Mouse (Mus musculus) adrenal gland, adult (tissue): ENCODE measurements around the gene 4930550C14Rik.
A peak's percentile ranks its signal among the peaks of the same experiment; 100 is the strongest.

Experiments used
- DNase-seq, 2 experiments: peaks; one replicate each; pipeline ENCODE4 v3.0.0; 2022 to 2023; ENCODE audit warnings: low spot score in 1 of 2; ENCODE audit not compliant: inconsistent age in 2 of 2

The 4930550C14Rik gene

DNA sequence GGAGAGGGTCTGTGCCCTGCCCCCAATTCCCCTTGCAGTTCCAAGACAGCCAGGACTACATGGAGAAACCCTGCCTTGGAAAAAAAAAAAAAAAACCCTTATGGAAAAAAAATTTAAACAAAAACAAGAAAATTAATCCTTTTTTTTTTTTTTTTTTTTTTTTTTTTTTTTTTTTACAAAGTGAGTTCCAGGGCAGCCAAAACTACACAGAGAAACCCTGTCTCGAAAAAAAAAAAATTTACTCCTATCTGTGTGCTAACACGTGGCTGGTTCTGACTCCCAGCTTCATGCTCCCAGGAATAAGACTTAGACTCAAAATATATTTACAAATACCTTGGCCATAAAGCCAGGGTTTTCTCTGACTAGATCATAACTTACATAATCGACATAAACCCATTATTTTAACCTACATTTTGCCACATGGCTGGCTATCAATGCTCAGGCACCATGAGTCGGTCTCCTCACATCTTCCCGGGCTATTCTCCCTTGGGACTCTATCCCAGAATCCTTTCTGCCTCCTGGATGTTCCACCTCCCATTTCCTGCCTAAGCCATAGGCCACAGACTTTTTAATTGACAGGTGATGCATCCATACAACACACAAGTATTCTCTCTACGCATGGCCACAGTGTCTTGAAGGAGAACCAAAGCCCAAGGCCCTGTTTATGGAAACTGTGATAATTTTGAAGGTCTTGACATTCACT is 2.1 kb downstream of the 4930550C14Rik start:
- peak in 1 of 2 experiments; percentile 29 for DNase-seq

DNA sequence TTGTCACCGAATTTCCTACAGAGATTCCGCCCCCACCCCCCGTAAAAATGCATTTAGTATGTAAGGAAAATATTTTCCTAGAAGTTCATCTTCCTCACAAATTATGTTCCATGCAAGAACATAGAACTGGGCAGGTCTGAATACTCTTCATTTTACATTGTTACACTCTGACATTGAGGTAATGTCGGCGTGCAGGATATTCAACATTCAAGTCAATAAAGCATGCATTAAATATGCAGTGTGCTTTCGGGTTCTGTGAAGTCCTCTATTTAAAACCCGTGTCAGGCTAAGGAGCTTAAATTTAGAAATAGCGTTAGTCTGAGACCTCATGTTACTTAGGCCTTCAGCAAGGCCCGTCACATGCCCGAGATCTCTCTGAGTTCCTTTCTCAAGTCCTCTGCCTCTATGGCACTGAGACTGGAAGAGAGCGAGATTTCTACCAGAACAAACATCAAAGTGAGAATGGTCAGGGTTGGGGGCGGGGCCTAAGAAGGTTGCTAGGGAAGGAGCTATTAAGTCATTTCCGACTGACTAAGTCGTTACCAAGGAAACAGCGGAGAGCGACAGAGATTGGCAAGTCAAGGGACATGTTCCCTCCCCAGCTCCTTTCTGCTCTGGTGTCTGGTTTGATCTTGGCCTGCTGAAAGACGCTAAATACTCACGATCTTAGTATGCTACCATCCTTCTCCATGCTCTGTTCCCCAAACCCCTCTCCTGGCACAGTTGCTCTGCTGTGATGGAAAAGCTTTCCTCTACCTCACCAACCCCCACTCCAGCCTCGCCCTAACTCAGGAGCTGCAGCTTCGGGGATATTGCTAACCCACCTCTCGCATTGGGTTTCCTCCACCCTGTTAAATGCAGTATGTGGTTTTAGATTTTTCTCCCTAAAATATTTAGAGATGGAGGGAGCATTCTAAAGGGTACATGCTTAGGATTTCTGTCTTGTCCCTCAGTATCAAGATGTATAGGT is 2.9 kb downstream of the 4930550C14Rik start:
- DNase-seq, result peak; percentile 87 to 95

DNA sequence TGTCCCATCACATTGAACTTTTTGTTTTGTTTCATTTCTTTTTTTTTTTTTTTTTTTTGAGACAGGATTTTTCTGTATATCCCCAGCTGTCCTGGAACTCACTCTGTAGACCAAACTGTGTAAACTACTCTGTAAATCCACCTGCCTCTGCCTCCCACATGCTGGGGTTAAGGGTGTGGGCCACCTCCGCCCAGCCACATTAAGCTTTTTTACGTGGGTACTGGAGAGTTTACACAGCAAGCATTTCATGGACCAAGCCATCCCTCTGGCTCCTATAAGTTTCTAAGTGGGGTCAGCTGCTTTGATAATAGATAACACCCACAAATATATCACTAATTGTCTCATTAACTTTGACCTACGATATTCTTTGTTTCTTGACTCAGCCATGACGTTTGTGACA is 6.4 kb downstream of the 4930550C14Rik start:
- DNase-seq, result no peak

DNA sequence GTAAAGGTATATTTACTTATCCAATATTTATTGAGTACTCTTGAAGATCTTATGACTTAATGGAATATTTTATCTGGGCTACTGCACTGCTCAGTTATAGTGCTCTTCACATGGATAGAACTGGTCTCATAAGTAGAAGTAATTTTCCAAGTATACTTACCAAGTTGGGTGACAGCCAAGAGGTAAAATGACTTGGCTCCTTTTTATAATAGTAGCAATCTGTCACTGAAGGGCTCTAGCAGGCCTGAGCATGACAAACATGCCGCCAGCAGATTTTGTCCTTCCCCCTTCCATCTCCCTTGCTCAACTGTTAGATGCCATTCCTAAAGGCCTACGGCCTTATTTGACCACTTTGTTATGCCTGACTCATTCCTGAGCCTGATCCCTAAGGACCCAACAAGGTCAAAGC is 6.8 kb downstream of the 4930550C14Rik start:
- peak in 1 of 2 experiments; percentile 58 for DNase-seq

DNA sequence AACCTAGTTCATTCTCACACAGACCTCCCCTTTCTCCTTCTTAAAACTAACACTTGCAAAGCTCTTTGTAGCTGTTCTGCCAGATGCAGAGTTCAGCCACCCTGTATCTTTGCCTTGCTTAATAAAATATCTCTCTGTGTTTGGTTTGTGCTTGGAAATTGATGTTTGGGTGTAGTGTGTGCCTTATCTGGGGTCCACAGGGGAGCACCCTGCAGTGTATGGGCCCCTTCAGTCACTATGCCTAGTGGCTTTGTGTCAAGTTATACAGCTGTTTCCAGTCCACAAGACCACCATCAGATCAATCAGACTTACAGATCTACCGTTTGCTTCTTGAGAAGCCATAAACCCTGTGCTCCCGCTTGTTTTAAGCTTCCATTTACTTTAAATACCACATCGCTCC is 7.3 kb downstream of the 4930550C14Rik start:
- DNase-seq, result no peak

DNA sequence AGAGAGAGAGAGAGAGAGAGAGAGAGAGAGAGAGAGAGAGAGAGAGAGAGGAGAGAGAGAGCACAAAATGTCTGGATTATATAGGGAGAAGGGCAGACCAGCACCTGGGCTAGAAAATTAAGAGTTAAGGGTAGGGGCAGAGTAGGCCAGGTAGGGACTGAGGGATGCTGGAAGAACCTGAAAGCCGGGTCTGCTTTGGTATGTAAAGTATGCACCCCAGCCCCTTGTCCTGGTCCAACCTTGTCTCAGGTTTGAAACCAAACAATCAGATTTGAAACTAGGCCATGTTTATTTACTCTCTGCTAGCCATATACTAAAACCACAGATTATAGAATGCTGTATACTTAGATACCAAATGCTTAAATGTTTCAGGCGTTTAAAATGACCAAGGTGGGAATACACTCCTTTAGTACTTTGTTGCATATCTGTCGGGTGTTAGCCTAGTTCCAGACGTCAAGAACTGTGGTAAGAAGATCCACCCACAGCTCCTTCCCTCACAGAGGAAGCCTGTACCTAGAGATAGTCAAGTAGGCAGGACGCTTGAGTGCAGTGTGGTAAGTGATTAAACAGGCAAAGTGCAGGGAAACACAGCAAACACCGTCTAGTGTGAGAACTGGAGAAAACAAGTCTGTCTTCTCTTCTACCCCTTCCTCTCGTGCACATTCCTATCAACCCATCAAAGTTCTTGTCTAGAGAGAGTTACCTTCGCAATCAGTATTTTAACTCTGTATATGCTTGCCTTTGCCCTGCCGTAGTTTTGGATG is 20.2 kb downstream of the 4930550C14Rik start:
- no peak for DNase-seq

DNA sequence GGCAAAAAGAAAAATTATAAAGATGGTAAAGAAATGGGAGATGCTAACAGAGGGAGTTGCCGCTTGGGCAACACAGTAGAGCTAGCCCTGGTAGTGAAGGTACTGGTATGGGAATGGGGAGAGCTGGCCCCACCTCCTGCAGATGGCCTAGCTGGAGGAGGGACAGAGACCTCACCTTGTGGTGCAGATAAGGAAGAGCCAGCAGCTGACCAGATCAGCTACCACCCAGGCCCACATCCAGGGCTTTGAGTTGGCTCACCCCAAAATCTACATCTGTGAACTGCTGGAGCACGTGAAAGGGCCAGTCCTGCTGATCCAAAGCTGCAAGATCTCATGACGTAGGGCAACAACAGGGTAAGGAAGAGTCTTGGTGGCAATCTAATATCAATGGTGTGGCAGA is 24.6 kb downstream of the 4930550C14Rik start:
- no peak for DNase-seq

DNA sequence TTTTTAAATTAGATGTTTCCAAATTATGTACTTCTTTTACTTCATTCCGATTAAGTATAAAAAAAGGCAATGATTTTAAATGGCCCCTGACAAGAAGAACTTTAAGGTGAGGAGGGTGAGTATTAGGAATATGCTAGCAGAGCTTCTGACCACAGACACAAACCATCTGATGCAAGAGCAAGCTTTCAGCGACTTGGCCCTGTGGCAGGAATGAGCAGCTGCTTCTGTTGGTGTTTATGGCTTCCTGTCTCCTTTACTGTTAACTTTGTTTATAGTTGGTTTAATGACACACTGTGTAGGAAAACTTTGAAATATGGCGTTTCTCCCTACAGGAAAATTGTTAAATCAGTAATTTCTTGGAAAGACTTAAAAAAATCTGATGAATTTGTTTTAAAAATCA is 25.5 kb downstream of the 4930550C14Rik start:
- no peak for DNase-seq

DNA sequence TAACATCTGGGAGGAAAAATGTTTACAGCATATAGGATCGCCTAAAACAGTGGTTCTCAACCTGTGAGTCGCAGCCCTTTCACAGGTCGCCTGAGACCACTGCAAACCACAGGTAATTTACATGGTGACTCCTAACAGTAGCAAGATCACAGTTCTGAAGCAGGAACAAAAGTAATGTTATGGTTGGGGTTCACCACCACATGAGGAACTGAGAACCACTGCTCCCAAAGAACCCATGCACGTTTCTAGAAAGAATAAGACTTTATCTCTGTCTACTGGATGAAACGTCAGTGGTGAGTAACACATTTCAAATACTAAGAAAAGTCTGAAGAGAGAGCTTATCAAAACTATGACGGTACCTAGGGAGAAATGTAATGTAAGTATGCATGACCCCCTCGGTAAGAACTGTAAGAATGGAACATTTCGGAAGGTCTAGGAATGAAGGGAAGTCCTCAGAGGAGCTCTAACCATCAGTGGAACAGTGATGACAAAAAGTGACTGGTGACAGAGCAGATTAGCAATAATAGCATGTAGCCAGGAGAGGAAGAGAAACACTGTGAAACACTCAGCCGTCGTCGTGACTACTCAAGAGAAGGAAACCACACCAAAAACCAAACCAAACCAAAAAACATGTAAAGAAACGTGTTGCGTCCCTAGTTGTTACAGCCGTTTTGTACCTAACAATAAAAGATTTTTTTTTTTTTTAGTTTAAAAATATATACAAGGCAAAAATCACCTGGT is 33.9 kb downstream of the 4930550C14Rik start:
- DNase-seq, result no peak

DNA sequence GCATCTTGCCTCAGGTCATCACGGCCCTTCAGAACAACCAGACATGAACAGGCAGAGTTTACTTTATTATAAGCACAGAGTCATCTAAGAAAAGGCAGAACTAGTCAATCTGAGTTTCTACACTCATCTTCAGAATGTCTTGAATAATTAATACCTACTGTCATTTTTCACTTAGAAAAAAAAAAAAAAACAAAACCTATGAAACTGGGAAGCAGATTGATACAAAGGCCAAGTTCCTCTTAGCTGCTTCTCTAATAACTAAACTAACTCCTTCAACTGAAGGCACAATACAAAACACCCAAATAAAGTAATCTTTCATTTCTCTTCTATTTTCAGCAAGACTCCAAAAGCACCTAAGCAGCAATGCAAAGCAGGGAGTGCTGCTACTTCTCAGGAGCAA is 48.5 kb downstream of the 4930550C14Rik start:
- no peak for DNase-seq

DNA sequence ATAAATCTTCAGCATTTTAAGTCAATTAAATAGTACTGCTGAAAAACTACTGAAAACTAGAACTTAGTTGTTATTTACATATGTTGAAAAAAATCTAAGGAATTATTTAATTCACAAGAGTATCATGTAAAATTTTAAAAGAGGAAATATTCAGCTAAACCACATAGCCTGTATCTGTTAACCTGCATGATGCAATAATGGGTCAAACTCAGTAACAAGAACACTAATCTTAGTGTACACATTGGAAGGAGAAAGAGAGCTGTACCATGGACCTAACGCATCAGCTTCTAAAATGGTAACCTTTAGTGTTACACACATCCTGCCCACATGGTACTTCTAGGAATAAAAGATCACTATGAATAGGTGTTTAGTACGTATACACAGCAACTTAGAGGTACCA is 49.9 kb downstream of the 4930550C14Rik start:
- DNase-seq, result no peak

DNA sequence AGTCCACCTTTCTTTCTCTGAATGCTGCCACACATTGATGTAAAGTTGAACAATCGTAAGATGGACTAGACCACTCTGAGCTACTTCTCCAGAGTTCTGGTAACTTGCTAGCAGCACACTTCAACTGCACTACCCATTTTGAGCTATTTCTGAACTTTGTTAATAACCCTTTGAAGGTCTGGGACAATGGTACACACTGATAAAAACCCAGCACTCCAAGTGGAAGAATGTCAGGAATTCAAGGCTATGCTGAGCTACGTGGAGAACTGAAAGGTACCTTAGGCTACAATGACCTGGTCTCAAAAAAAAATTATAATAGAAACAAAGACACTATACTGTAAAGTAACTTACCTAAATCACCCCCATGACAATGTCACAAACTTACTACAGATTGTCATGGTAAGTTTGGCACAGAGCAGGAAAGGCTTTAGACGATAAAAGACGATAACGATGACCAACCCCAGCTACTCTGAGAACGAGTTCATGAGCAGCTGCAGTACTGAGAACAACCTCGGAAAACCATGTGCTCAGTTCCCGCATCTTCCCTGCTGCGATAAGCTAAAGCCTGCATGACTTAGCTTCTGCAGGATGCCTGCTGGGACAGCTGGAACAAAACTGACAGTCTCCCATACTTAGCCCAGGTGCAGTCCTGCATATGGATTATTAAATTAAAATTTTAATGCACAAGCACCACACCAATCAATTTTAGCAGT is 70.8 kb downstream of the 4930550C14Rik start:
- DNase-seq, result no peak
